Mouse (Mus musculus) stomach, embryonic 16.5 days (tissue): ENCODE data around the gene Lyst. TPM values are rescaled to one million over a fixed set of nuclear protein-coding genes. Genes with fewer than 3 reads are reported as not detected.

Experiments
- ATAC-seq: fragments of 200-750 bp; cut with Nextera tagmentation; 2 replicates; pipeline ENCODE4 v1.8.0; 2017; ENCODE audit warnings: moderate number of reproducible peaks, moderate TSS enrichment; ENCODE audit not compliant: insufficient read depth, low FRiP score
- H3K27ac ChIP-seq: fragments of 300-500 bp; sonication (generic); 2 replicates; pipeline ENCODE4 v1.5.1; 2014; ENCODE audit warnings: low read length
- H3K27me3 ChIP-seq: fragments of 300-500 bp; sonication (generic); 2 replicates; pipeline ENCODE4 v1.6.1; 2014; ENCODE audit warnings: low read length, control low read depth, mixed read lengths; ENCODE audit not compliant: control insufficient read depth, insufficient read depth
- H3K36me3 ChIP-seq: fragments of 300-500 bp; sonication (generic); 2 replicates; pipeline ENCODE4 v1.6.1; 2014; ENCODE audit warnings: low read length; ENCODE audit not compliant: control insufficient read depth, insufficient read depth
- H3K4me1 ChIP-seq: fragments of 300-500 bp; sonication (generic); 2 replicates; pipeline ENCODE4 v1.6.1; 2014; ENCODE audit warnings: low read length, control low read depth, mixed read lengths; ENCODE audit not compliant: control insufficient read depth, insufficient read depth
- H3K4me2 ChIP-seq: fragments of 300-500 bp; sonication (generic); 2 replicates; pipeline ENCODE4 v1.6.1; 2014; ENCODE audit warnings: low read depth, low read length, mixed read lengths
- H3K4me3 ChIP-seq: fragments of 300-500 bp; sonication (generic); replicated peaks from 2 replicates; pipeline ENCODE4 v1.5.1; 2014; ENCODE audit warnings: mild to moderate bottlenecking, low read length
- H3K9ac ChIP-seq: fragments of 300-500 bp; sonication (generic); 2 replicates; pipeline ENCODE4 v1.6.1; 2014; ENCODE audit warnings: low read length
- H3K9me3 ChIP-seq: fragments of 300-500 bp; sonication (generic); replicated peaks from 2 replicates; pipeline ENCODE4 v1.6.1; 2016; ENCODE audit warnings: low read length, control low read depth; ENCODE audit not compliant: control insufficient read depth
- WGBS: fragments of 180-500 bp; shearing (Covaris S2); extraction: QIAGEN DNeasy Blood & Tissue Kit; methylation state at CpG from one replicate; pipeline ENCODE4 v1.1.7; 2014; 5-methylcytosine and 5-hydroxymethylcytosine counted together
- polyA plus RNA-seq: library from polyadenylated mRNA; unstranded; fragments of >200 nt; fragmentation: Nextera tagmentation; extraction: Ambion mirVana; gene quantifications from 2 replicates; pipeline ENCODE4 v1.2.1, GENCODE M21; 2015

Gene Lyst
- polyA plus RNA-seq, 1 experiment from 2014 or later: 4.9 TPM

DNA sequence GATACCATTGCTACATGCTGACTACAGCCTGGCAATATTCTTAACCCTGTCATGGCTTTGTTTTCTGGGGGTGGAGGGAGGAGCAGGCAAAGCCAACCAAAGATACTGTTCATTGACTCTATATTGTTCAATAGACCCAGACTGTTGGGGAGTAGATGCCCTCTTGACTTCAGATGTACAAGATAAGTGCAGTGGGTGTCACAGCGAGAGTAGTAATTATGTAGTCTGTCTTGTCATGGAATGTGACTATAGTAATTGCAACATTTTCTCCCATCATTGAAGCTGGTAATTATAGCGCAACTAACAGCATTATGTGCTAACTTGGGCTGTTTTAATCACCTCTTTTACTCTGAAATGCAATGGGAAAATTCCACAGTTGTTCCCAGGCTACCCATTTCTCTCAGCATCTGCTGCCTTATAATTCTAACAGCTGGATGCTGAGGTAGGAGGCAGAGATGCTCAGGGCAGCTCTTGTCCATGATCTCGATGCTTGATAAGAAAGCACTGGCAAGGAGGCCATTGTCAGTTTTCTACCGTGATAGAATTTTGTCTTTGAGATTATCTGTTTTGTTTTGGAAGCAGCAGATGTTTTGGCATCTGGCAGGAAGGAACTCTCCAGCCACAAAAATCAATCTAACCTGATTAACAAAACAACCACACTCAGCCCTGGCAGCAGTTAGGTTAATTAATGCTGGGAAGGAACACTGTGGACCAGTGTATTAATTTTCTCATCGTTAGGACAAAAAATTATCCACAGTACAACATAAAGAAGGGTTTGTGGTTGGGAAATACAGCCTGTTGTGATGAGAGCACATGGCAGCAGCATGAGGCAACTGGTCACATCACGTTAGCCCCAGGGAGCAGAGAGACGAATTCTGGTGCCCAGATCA lies 230.3 kb downstream of the Lyst start:
- WGBS: 74% methylated on average over 7 of the region's 7 CpGs
- Histone ChIP-seq H3K27ac (no peak overlapping the region), H3K9ac (no peak overlapping the region), H3K36me3 (no peaks in the 10 kb centered on the region), H3K27me3 (no peaks in the 10 kb centered on the region), H3K4me2 (no peak overlapping the region), H3K4me3 (no peak overlapping the region), H3K4me1 (no peaks in the 10 kb centered on the region), H3K9me3 (no peaks in the 10 kb centered on the region)
- ATAC-seq: no peak

DNA sequence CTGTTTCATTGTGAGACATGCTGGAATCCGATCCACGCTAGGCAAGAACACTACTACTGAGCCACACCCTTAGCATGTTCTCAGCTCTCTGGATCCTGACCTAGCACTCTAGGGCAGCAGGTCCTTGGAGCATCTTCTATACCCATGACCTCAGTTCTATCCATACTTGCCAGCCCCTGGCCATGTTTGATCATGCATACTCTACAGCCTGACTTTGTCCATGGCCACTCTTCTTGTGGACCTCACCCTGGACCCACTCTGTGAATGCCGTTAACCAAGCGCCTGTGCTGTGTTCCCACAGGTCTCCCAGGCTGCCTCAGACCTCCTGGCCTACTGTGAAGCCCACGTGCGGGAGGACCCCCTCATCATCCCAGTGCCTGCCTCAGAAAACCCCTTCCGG lies 234.7 kb downstream of the Lyst start:
- no peaks in the 10 kb centered on the region for H3K36me3 ChIP-seq
- no peak overlapping the region for H3K9ac ChIP-seq
- H3K4me1 ChIP-seq: no peaks in the 10 kb centered on the region
- H3K4me2 ChIP-seq: no peak overlapping the region
- no peak overlapping the region for H3K4me3 ChIP-seq
- H3K27ac ChIP-seq: no peak overlapping the region
- ATAC-seq: no peak
- no peaks in the 10 kb centered on the region for H3K27me3 ChIP-seq
- WGBS: 88% methylated on average over 7 of the region's 7 CpGs
- H3K9me3 ChIP-seq: no peaks in the 10 kb centered on the region

DNA sequence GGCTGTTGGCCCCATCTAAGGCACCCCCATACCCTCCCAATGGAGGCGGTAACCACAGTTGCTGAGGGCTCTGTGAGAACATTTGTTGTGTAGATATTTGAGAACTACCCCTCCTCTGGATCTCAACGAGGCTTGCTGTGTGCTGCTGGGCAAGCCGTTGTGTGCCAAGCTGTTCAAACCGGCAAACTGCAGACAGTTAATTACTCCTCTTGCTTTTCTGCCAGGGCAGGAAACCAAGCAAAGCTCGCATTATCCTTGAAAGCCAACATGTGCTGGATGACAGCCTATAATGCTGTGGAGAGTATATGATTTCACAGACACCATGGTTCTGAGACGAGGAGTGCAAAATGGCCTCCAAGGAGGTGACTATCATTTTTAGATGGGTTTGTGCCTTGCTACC lies 236.3 kb downstream of the Lyst start:
- no peak for ATAC-seq
- Histone ChIP-seq H3K4me3 (no peak overlapping the region), H3K9me3 (no peaks in the 10 kb centered on the region), H3K4me2 (no peak overlapping the region), H3K27ac (no peak overlapping the region), H3K36me3 (no peaks in the 10 kb centered on the region), H3K4me1 (no peaks in the 10 kb centered on the region), H3K9ac (no peak overlapping the region), H3K27me3 (no peaks in the 10 kb centered on the region)
- WGBS: 77% methylated on average over 6 of the region's 6 CpGs

DNA sequence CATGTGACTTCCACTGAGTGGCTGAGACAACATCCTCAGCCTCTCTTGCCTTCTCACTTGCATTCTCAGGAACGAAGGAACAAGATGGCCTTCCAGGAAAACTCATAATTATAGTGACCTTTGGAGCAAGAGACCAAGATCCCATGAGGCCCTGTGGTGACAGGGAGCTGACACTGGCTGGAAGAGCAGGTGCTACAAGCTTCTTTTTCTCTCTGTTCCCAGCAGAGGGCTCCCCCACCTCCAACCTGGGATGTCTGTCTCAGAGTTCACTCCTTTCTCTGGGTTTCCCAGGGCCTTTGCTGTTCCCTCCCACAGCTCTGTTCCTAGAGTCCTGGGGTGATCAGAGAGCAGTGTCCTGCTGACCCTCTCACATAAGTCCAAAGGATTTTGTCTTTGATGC lies 237.9 kb downstream of the Lyst start:
- no peaks in the 10 kb centered on the region for H3K9me3 ChIP-seq
- no peaks in the 10 kb centered on the region for H3K27me3 ChIP-seq
- no peak overlapping the region for H3K9ac ChIP-seq
- no peaks in the 10 kb centered on the region for H3K4me1 ChIP-seq
- WGBS: 24% methylated on average over 1 of the region's 1 CpGs
- no peaks in the 10 kb centered on the region for H3K36me3 ChIP-seq
- H3K4me3 ChIP-seq: no peak overlapping the region
- no peak overlapping the region for H3K27ac ChIP-seq
- H3K4me2 ChIP-seq: no peak overlapping the region
- ATAC-seq: no peak

Other genes with a start within 250 kb of the Lyst start
- 8.6 and 9.5 TPM in 2 replicates for gene Gpr137b, start 196.4 kb upstream of the Lyst start, polyA plus RNA-seq
- 112 and 120 TPM in 2 replicates for gene Nid1, start 152.8 kb upstream of the Lyst start, polyA plus RNA-seq
- gene Gng4, start 193.7 kb downstream of the Lyst start, polyA plus RNA-seq: 2.7 and 3.1 TPM in 2 replicates